Mouse (Mus musculus) olfactory bulb, adult 2 months (tissue): Measurements from ENCODE around the gene Psph. TPM values are rescaled to one million over a fixed set of nuclear protein-coding genes. Genes with fewer than 3 reads are reported as not detected.
A peak's percentile ranks its signal among the peaks of the same experiment; 100 is the strongest.
"Not testable (repeated sequence)": the region's sequence is repeated elsewhere in the genome, so short reads cannot be mapped to it uniquely, and the experiment has no call there.

Experiments
- H3K27ac ChIP-seq: fragments of 200-500 bp; 2 replicates; pipeline ENCODE4 v1.5.1; 2012; ENCODE audit warnings: low read depth, low read length; ENCODE audit not compliant: insufficient read depth
- H3K4me1 ChIP-seq: fragments of 200-500 bp; 2 replicates; pipeline ENCODE4 v1.6.1; 2012; ENCODE audit warnings: low read length; ENCODE audit not compliant: control insufficient read depth, insufficient read depth
- H3K4me3 ChIP-seq: fragments of 200-500 bp; 2 replicates; pipeline ENCODE4 v1.5.1; 2012; ENCODE audit warnings: mild to moderate bottlenecking, low read depth, low read length, moderate library complexity; ENCODE audit not compliant: insufficient read depth
- CTCF ChIP-seq: fragments of 200-500 bp; IDR thresholded peaks from 2 replicates; pipeline ENCODE4 v1.5.1; 2012; ENCODE audit warnings: low read depth, mild to moderate bottlenecking, low read length, moderate library complexity; ENCODE audit not compliant: insufficient read depth
- POLR2A ChIP-seq: fragments of 200-500 bp; IDR thresholded peaks from 2 replicates; pipeline ENCODE4 v1.6.1; 2012; ENCODE audit warnings: mild to moderate bottlenecking, low read depth, low read length, moderate library complexity; ENCODE audit not compliant: insufficient read depth
- WGBS: fragments of 180-500 bp; shearing (Covaris S2); methylation state at CpG from one replicate; pipeline ENCODE4 v1.1.7; 2018; 5-methylcytosine and 5-hydroxymethylcytosine counted together
- polyA plus RNA-seq: library from polyadenylated mRNA; stranded (reverse); fragments of >200 nt; gene quantifications from 2 replicates; pipeline ENCODE4 v1.2.4, GENCODE M21; 2012; ENCODE audit warnings: low replicate concordance; ENCODE audit not compliant: missing spikeins, insufficient read depth, insufficient read length

Psph gene
- polyA plus RNA-seq: not detected in 2 replicates

DNA sequence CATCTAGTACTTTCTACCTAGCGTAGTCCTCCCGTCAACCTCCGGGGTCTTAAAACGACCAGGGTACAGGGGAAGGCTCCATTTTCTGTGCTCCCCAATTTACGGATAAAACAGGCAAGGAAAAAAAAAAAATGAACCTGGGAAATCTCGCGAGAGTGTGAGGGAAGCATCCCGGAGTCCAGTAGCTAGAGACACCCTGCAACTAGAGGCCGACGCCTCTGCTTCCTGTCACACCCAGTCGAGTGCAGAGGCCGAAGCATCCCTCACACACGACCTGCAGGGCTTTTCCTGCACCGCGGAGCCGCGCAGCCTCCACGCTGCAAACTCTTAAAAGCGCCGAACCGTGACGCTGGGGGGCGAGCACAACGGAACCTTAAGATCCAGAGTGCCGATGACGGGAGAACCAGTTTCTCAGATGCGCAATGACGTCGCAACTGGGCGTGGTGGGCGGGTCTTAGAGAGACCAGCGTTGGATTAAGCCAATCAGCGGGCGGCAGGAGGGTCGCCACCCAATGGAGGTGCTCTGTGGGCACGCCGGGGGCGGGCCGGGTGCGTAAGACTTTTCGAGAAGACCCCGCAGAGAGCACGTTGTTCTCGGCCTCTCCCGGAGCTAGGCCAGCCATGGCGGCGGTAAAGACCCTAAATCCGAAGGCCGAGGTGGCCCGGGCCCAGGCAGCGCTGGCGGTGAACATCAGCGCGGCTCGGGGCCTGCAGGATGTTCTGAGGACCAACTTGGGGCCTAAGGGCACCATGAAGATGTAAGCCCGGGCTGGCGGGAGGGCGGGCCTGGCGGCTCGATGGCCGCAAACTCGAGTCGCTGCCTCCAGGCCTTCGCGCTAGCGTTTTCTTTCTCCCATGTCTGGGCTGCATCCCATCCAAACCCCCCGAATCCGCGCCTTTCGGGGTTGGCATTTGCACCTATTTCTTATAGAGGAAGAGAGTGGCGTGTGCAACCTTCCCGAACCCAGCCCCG is at the start of gene Psph:
Gene Psph, minus strand, starts transcription at position 632 of the 973 bp plus-strand sequence.
- peak within 1 kb of the TSS; percentile 94 for H3K27ac ChIP-seq
- TF ChIP-seq POLR2A: peak; percentile 74
- TF ChIP-seq CTCF: no peak
- peaks cover 4% of the 10 kb centered on the region; the same call in 1 of the 2 replicates for H3K4me1 ChIP-seq
- under 1% methylated on average over 73 of the region's 73 CpGs for WGBS
- H3K4me3 ChIP-seq: peak within 1 kb of the TSS; percentile 95

- not testable (repeated sequence) for H3K27ac ChIP-seq, H3K4me3 ChIP-seq, H3K4me1 ChIP-seq
- 90% methylated on average over 8 of the region's 8 CpGs for WGBS
Observed at GRCm38 (mm10) chr5:129790591-129790990, 3.3 kb upstream of the Psph start.

GRCm38 (mm10) chr5:129787818-129788593 is 757 bp upstream of the Psph start:
- Histone ChIP-seq H3K27ac (peak overlapping the region; percentile 85; the same call in 1 of the 2 replicates), H3K4me1 (peaks cover 4% of the 10 kb centered on the region; the same call in 1 of the 2 replicates), H3K4me3 (peak overlapping the region; percentile 95)
- 10% methylated on average over 11 of the region's 11 CpGs for WGBS
- TF ChIP-seq POLR2A (no peak), CTCF (no peak)

GRCm38 (mm10) chr5:129786161-129786560 is 1.1 kb downstream of the Psph start:
- Histone ChIP-seq H3K27ac (no peak overlapping the region), H3K4me1 (peaks cover 4% of the 10 kb centered on the region; the same call in 1 of the 2 replicates), H3K4me3 (no peak overlapping the region)
- WGBS: 77% methylated on average over 6 of the region's 6 CpGs
- TF ChIP-seq CTCF (no peak), POLR2A (no peak)

- WGBS: 88% methylated on average over 5 of the region's 5 CpGs
- Histone ChIP-seq H3K4me3 (no peak overlapping the region), H3K27ac (no peak overlapping the region), H3K4me1 (peaks cover 4% of the 10 kb centered on the region; the same call in 1 of the 2 replicates)
- no peak for TF ChIP-seq POLR2A
- no peak for TF ChIP-seq CTCF
Observed at GRCm38 (mm10) chr5:129785235-129785870, 1.9 kb downstream of the Psph start.

GRCm38 (mm10) chr5:129782211-129782610 is 5.0 kb downstream of the Psph start:
- no peak overlapping the region for H3K27ac ChIP-seq
- H3K4me1 ChIP-seq: peaks cover 6% of the 10 kb centered on the region
- 40% methylated on average over 3 of the region's 3 CpGs for WGBS
- TF ChIP-seq POLR2A (no peak), CTCF (no peak)
- H3K4me3 ChIP-seq: no peak overlapping the region

GRCm38 (mm10) chr5:129780131-129780530 is 7.1 kb downstream of the Psph start:
- no peak overlapping the region for H3K4me3 ChIP-seq
- TF ChIP-seq POLR2A (no peak), CTCF (no peak)
- no peak overlapping the region for H3K27ac ChIP-seq
- peaks cover 5% of the 10 kb centered on the region for H3K4me1 ChIP-seq
- whole genome bisulfite sequencing: 91% methylated on average over 3 of the region's 3 CpGs

- under 1% methylated on average over 32 of the region's 32 CpGs for WGBS
- Histone ChIP-seq H3K4me3 (peak overlapping the region; percentile 67), H3K27ac (no peak overlapping the region), H3K4me1 (peaks cover 5% of the 10 kb centered on the region)
- TF ChIP-seq POLR2A: peak; percentile 44; the same call in 1 of the 2 replicates
- no peak for TF ChIP-seq CTCF
Observed at GRCm38 (mm10) chr5:129778996-129779716, 8.1 kb downstream of the Psph start.
